Mouse (Mus musculus) MEL (cell line): ENCODE data around the gene Gm20425.

Experiments
- CTCF ChIP-seq, 3 experiments: IDR thresholded peaks in 2 of 3; conservative IDR thresholded peaks in 1 of 3; 2 replicates each; pipeline ENCODE4 v1.5.1; 2011 to 2012; ENCODE audit warnings: low read length in 3 of 3, low read depth in 2 of 3, mild to moderate bottlenecking in 2 of 3, improper control_type of control experiment in 1 of 3, inconsistent platforms in 1 of 3, mixed read lengths in 1 of 3, moderate library complexity in 1 of 3; ENCODE audit not compliant: control insufficient read depth in 1 of 3, insufficient read depth in 1 of 3, poor library complexity in 1 of 3, severe bottlenecking in 1 of 3
- EP300 ChIP-seq, 2 experiments: IDR thresholded peaks; 2 replicates each; pipeline ENCODE4 v1.6.1; 2011; ENCODE audit warnings: improper control_type of control experiment in 2 of 2, low read length in 2 of 2, low read depth in 1 of 2, mild to moderate bottlenecking in 1 of 2
- ETS1 ChIP-seq: IDR thresholded peaks from 2 replicates; pipeline ENCODE4 v1.6.1; 2012; ENCODE audit warnings: low read depth, mild to moderate bottlenecking, inconsistent platforms, low read length, improper control_type of control experiment, moderate library complexity
- MAFK ChIP-seq: IDR thresholded peaks from 2 replicates; pipeline ENCODE4 v1.6.1; 2011; ENCODE audit warnings: low read depth, mild to moderate bottlenecking, low read length, improper control_type of control experiment, borderline replicate concordance
- MAX ChIP-seq: IDR thresholded peaks from 2 replicates; pipeline ENCODE4 v1.6.1; 2011; ENCODE audit warnings: low read length, improper control_type of control experiment
- POLR2A ChIP-seq, 2 experiments: IDR thresholded peaks; 2 replicates each; pipeline ENCODE4 v1.6.1; 2011 to 2012; ENCODE audit warnings: low read length in 2 of 2, mild to moderate bottlenecking in 2 of 2, control low read depth in 1 of 2, improper control_type of control experiment in 1 of 2, low read depth in 1 of 2, moderate library complexity in 1 of 2; ENCODE audit not compliant: control insufficient read depth in 1 of 2, insufficient read depth in 1 of 2, poor library complexity in 1 of 2
- POLR2AphosphoS2 ChIP-seq: IDR thresholded peaks from 2 replicates; pipeline ENCODE4 v1.6.1; 2011; ENCODE audit warnings: low read length, improper control_type of control experiment
- POLR2AphosphoS5 ChIP-seq: IDR thresholded peaks from 2 replicates; pipeline ENCODE4 v1.6.1; 2012; ENCODE audit warnings: low read depth, borderline replicate concordance, mild to moderate bottlenecking, inconsistent platforms, low read length, moderate library complexity, mixed read lengths
- RAD21 ChIP-seq: IDR thresholded peaks from 2 replicates; pipeline ENCODE4 v1.6.1; 2011; ENCODE audit warnings: mild to moderate bottlenecking, low read depth, low read length, improper control_type of control experiment
- RCOR1 ChIP-seq: IDR thresholded peaks from 2 replicates; pipeline ENCODE4 v1.6.1; 2012; ENCODE audit warnings: low read depth, mild to moderate bottlenecking, inconsistent platforms, low read length, improper control_type of control experiment
- USF1 ChIP-seq: IDR thresholded peaks from 2 replicates; pipeline ENCODE4 v1.6.1; 2014; ENCODE audit warnings: low read depth, mild to moderate bottlenecking, inconsistent platforms, low read length, improper control_type of control experiment, moderate library complexity
- ZKSCAN1 ChIP-seq: IDR thresholded peaks from 2 replicates; pipeline ENCODE4 v1.6.1; 2012; ENCODE audit warnings: low read depth, mild to moderate bottlenecking, inconsistent platforms, low read length, improper control_type of control experiment, moderate library complexity

DNA sequence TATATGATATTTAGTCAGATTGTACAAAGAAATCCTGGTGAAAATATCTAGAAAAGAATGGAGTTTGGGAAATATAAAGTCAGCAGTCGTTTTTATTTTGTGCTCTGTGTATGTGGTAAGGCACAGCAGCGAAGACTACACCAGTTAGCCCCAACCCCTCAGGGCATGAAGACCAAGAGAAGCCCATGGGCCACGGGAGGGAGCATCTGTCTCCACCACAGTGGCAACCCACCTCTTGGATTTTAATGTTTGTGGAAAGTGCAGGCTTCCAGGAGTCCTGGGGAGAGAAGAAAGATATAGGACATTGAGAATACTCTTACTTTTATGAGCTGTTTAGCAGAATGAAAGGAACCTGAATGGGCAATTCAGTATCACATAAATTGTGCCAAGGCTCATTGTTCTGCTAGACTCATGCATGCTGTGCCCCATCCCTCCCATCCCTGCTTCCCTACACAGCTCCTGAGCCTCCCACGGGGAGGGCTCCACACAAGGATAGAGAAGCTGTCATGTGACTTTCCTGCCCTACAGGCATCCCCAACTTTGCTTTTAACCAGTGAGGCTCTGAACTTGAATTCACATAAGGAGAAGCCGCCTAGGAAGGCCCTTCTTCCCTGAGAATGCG, 21.2 kb downstream of the Gm20425 start:
- TF ChIP-seq CTCF (IDR thresholded peaks at IDR 0.05 in 2 of 3, conservative IDR thresholded peaks at IDR 0.05 in 1 of 3; ENCODE audit: control insufficient read depth in 1 of 3, insufficient read depth in 1 of 3, low read depth in 2 of 3, low read length in 3 of 3, poor library complexity in 1 of 3, severe bottlenecking in 1 of 3) (no peak), EP300 (IDR thresholded peaks at IDR 0.05; ENCODE audit: low read depth in 1 of 2, low read length in 2 of 2) (no peak), ZKSCAN1 (no peak), POLR2A (IDR thresholded peaks at IDR 0.05; ENCODE audit: control insufficient read depth in 1 of 2, insufficient read depth in 1 of 2, low read depth in 1 of 2, low read length in 2 of 2, poor library complexity in 1 of 2) (no peak), POLR2AphosphoS5 (no peak), RAD21 (no peak), RCOR1 (no peak), MAX (no peak), ETS1 (no peak), POLR2AphosphoS2 (no peak), MAFK (no peak), USF1 (no peak)
